Mouse (Mus musculus): ENCODE measurements at regions not wholly inside any gene's neighbourhood (a gene's known extent, or its start where the extent isn't known, plus 50 kb on each side); places are given as distances from the start of the nearest gene placed in this dataset.

DNA sequence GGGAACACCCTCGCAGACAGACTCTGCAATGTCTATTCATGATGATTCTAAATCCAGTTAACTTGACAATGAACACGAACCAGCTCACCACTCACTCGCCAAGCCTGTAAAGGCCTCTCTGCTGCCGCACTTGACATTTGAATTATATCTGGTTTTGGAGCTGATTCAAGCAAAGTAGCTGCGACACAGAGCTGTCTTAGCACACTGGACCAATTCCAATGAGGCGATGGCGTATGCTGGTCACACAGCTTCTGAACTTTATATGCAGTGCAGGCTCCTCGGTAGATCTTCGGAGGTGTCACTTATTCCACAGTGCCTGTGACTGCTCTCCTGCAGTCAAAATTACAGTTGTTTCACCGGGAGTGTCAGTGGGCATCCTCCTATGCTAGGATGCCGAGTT lies 115.4 kb downstream of the Hhipl2 start:
- no peak for DNase-seq (ENCODE audit: low spot score)
- Histone ChIP-seq H3K9ac (ENCODE audit: low read depth, low read length) (no peak overlapping the region), H3K9me3 (ENCODE audit: control insufficient read depth, low read length) (no peaks in the 10 kb centered on the region), H3K27me3 (replicated peaks; ENCODE audit: control insufficient read depth, insufficient read depth, low read length) (no peaks in the 10 kb centered on the region), H3K36me3 (ENCODE audit: control insufficient read depth, insufficient read depth, low read length) (no peaks in the 10 kb centered on the region), H3K4me1 (replicated peaks; ENCODE audit: control insufficient read depth, insufficient read depth, low read length) (no peaks in the 10 kb centered on the region), H3K4me2 (no peak overlapping the region), H3K27ac (ENCODE audit: low read depth, low read length) (no peak overlapping the region), H3K4me3 (ENCODE audit: low read depth, low read length) (no peak overlapping the region)
- ATAC-seq (replicated peaks; ENCODE audit: low FRiP score), result no peak
- WGBS, result 85% methylated on average over 11 of the region's 11 CpGs

DNA sequence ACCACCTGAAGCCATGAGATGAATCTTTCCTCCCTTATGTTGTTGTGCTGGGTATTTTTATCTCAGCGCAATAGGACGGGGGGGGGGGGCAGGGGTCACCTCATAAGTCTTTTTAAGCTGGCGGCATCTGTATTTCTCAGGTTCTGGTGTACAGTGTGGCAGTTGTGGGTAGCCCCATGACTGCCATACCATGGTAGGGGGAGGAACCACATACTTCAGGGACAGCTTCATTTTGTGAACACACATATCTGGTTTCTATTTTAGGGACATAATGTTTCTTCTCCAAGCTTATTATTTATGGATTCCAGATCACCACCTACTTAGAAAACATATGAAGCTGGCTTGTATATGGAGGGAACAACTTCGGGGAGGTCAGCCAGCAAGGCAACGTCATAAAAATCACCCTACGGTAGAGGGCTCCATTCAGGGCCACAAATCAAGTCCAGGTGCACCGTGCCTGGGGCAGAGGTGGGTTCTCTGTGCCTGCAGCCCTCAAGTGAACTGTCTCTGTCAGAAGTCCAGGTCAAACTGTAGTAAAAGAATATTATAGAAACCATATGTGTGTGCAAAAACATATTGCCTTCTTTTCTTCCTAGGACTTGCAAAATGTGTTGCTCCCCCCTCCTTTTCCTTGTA lies 130.9 kb downstream of the Hhipl2 start:
- H3K4me3 ChIP-seq (ENCODE audit: low read depth, low read length), result no peak overlapping the region
- H3K9me3 ChIP-seq (ENCODE audit: control insufficient read depth, low read length), result no peaks in the 10 kb centered on the region
- DNase-seq (ENCODE audit: low spot score), result no peak
- no peak overlapping the region for H3K4me2 ChIP-seq
- H3K27me3 ChIP-seq (replicated peaks; ENCODE audit: control insufficient read depth, insufficient read depth, low read length), result no peaks in the 10 kb centered on the region
- H3K4me1 ChIP-seq (replicated peaks; ENCODE audit: control insufficient read depth, insufficient read depth, low read length), result no peaks in the 10 kb centered on the region
- no peak for ATAC-seq (replicated peaks; ENCODE audit: low FRiP score)
- H3K36me3 ChIP-seq (ENCODE audit: control insufficient read depth, insufficient read depth, low read length), result no peaks in the 10 kb centered on the region
- no peak overlapping the region for H3K27ac ChIP-seq (ENCODE audit: low read depth, low read length)
- H3K9ac ChIP-seq (ENCODE audit: low read depth, low read length), result no peak overlapping the region
- WGBS, result 80% methylated on average over 7 of the region's 7 CpGs

DNA sequence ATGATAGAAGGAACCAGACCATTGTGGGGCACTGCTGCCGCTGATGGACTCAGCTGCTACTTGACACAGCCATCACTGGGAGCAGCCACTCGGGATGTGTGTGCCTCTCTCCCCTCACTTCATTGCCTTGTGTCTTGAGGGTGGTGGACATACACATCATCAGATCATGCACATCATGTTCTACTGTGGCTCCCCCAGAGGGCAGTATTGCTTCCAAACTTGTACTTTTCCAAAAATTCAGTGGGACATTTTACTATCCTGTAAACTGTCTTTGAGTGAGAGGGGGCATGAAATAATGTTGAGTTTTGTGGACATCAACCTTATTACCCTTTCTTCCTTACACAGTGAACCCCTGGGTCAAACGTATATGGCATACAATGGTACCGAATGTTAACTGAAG lies 134.6 kb downstream of the Hhipl2 start:
- Histone ChIP-seq H3K9me3 (ENCODE audit: control insufficient read depth, low read length) (no peaks in the 10 kb centered on the region), H3K27ac (ENCODE audit: low read depth, low read length) (no peak overlapping the region), H3K4me1 (replicated peaks; ENCODE audit: control insufficient read depth, insufficient read depth, low read length) (no peaks in the 10 kb centered on the region), H3K9ac (ENCODE audit: low read depth, low read length) (no peak overlapping the region), H3K27me3 (replicated peaks; ENCODE audit: control insufficient read depth, insufficient read depth, low read length) (no peaks in the 10 kb centered on the region), H3K36me3 (ENCODE audit: control insufficient read depth, insufficient read depth, low read length) (no peaks in the 10 kb centered on the region), H3K4me2 (no peak overlapping the region), H3K4me3 (ENCODE audit: low read depth, low read length) (no peak overlapping the region)
- DNase-seq (ENCODE audit: low spot score) (no peak), ATAC-seq (replicated peaks; ENCODE audit: low FRiP score) (no peak)
- WGBS, result 88% methylated on average over 4 of the region's 4 CpGs

DNA sequence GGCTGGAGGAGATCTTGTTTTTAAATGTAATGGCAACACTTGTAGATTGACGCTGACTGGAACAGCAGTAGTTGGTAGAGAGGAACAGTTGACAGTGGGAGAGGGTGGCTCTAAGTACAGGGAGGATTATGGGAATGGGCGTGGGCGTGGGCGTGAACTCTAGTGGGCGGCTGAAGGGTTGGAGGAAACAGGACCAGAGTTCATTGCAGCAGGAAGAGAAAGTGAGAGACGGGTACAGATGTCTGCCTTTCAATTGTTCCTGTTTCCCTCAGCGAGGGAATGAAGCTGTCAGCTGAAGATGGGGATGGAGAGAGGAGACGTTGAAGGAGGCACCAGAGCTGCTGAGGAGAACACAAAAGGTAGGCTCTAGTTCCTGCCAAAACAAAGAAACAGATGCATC lies 135.2 kb downstream of the Hhipl2 start:
- Histone ChIP-seq H3K27ac (ENCODE audit: low read depth, low read length) (no peak overlapping the region), H3K4me3 (ENCODE audit: low read depth, low read length) (no peak overlapping the region), H3K4me1 (replicated peaks; ENCODE audit: control insufficient read depth, insufficient read depth, low read length) (no peaks in the 10 kb centered on the region), H3K4me2 (no peak overlapping the region), H3K27me3 (replicated peaks; ENCODE audit: control insufficient read depth, insufficient read depth, low read length) (no peaks in the 10 kb centered on the region), H3K9ac (ENCODE audit: low read depth, low read length) (no peak overlapping the region), H3K36me3 (ENCODE audit: control insufficient read depth, insufficient read depth, low read length) (no peaks in the 10 kb centered on the region), H3K9me3 (ENCODE audit: control insufficient read depth, low read length) (no peaks in the 10 kb centered on the region)
- ATAC-seq (replicated peaks; ENCODE audit: low FRiP score), result no peak
- DNase-seq (ENCODE audit: low spot score), result no peak
- WGBS, result 76% methylated on average over 8 of the region's 8 CpGs

DNA sequence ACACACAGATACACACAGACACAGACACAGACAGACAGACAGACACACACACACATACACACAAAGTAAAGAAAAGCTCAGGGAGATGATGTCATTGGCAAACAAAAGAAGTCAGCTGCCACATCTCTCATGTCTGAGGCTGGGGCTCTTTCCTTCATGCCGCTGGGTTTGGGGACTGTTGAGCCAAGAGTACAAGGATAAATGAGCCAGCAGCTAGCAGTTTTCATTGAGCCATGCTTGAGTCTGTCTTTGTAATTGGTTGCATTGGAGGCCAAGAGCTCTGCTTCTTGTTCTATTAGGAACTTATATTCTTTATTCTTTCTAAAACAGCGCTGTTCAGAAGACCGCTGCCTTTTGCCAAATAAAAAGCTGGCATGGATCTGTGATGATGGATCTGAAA lies 144.8 kb downstream of the Hhipl2 start:
- H3K36me3 ChIP-seq (ENCODE audit: control insufficient read depth, insufficient read depth, low read length), result no peaks in the 10 kb centered on the region
- H3K9ac ChIP-seq (ENCODE audit: low read depth, low read length), result no peak overlapping the region
- H3K4me1 ChIP-seq (replicated peaks; ENCODE audit: control insufficient read depth, insufficient read depth, low read length), result no peaks in the 10 kb centered on the region
- DNase-seq (ENCODE audit: low spot score) (no peak), ATAC-seq (replicated peaks; ENCODE audit: low FRiP score) (no peak)
- no peak overlapping the region for H3K4me3 ChIP-seq (ENCODE audit: low read depth, low read length)
- 92% methylated on average over 3 of the region's 3 CpGs for WGBS
- H3K27ac ChIP-seq (ENCODE audit: low read depth, low read length), result no peak overlapping the region
- no peaks in the 10 kb centered on the region for H3K9me3 ChIP-seq (ENCODE audit: control insufficient read depth, low read length)
- H3K4me2 ChIP-seq, result no peak overlapping the region
- no peaks in the 10 kb centered on the region for H3K27me3 ChIP-seq (replicated peaks; ENCODE audit: control insufficient read depth, insufficient read depth, low read length)

DNA sequence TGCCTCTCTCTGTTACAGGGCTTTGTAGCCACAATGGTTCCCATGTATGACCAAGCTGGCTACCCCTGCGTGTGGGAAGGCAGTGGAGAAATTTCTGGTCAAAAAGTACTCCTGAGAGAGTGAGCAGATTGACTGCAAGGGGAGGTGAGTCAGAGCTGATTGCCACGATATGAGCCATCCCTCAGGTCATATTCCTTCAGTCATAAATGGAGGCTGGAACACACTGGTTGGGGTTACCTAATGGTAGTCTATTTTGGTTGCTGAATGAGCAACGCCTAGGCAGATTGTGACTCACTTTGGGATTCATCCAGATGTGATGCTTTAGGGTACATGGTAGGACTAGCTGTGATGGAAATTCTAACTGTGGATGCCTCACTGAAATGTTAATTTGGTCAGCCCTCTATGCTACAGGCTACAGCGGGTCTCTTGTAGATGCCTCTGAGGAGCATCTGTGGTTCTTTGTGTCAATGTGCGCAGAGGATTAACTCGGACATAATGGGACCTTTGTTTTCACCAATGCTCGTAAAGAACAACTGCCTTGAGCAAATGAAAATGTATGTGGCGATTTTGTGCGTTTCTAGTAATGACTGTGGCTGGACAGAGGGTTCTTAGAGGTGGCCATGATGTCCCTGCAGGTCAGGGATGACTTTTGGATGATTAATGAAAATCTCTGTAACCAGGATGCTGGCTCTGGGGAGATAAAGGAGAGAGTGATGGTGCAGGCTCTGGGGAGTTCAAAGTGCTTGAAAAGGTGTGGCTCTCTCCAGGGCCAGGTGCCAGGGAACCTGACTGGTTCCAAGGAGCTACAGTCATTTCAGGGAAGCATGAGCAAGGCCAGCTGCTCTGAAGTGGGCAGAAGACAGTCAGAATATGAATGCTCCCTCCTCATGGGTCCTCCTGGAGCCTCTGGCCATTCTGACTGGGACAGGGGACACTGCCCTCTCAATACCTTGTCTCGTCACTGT lies 155.9 kb downstream of the Hhipl2 start:
- H3K27ac ChIP-seq (ENCODE audit: low read depth, low read length), result no peak overlapping the region
- ATAC-seq (replicated peaks; ENCODE audit: low FRiP score), result no peak
- no peak for DNase-seq (ENCODE audit: low spot score)
- no peaks in the 10 kb centered on the region for H3K27me3 ChIP-seq (replicated peaks; ENCODE audit: control insufficient read depth, insufficient read depth, low read length)
- no peaks in the 10 kb centered on the region for H3K4me1 ChIP-seq (replicated peaks; ENCODE audit: control insufficient read depth, insufficient read depth, low read length)
- no peak overlapping the region for H3K4me2 ChIP-seq
- no peak overlapping the region for H3K4me3 ChIP-seq (ENCODE audit: low read depth, low read length)
- H3K9me3 ChIP-seq (ENCODE audit: control insufficient read depth, low read length), result no peaks in the 10 kb centered on the region
- no peaks in the 10 kb centered on the region for H3K36me3 ChIP-seq (ENCODE audit: control insufficient read depth, insufficient read depth, low read length)
- WGBS, result 72% methylated on average over 10 of the region's 10 CpGs
- H3K9ac ChIP-seq (ENCODE audit: low read depth, low read length), result no peak overlapping the region

GRCm38 (mm10) chr1:183584861-183585260 lies 166.8 kb downstream of the Hhipl2 start:
- no peaks in the 10 kb centered on the region for H3K27me3 ChIP-seq (replicated peaks; ENCODE audit: control insufficient read depth, insufficient read depth, low read length)
- ATAC-seq (replicated peaks; ENCODE audit: low FRiP score) (no peak), DNase-seq (ENCODE audit: low spot score) (no peak)
- H3K27ac ChIP-seq (ENCODE audit: low read depth, low read length), result no peak overlapping the region
- 69% methylated on average over 6 of the region's 6 CpGs for WGBS
- no peak overlapping the region for H3K4me3 ChIP-seq (ENCODE audit: low read depth, low read length)
- H3K9ac ChIP-seq (ENCODE audit: low read depth, low read length), result no peak overlapping the region
- H3K9me3 ChIP-seq (ENCODE audit: control insufficient read depth, low read length), result no peaks in the 10 kb centered on the region
- H3K36me3 ChIP-seq (ENCODE audit: control insufficient read depth, insufficient read depth, low read length), result no peaks in the 10 kb centered on the region
- H3K4me1 ChIP-seq (replicated peaks; ENCODE audit: control insufficient read depth, insufficient read depth, low read length), result no peaks in the 10 kb centered on the region
- H3K4me2 ChIP-seq, result no peak overlapping the region

GRCm38 (mm10) chr1:183586406-183586805 lies 168.4 kb downstream of the Hhipl2 start:
- Histone ChIP-seq H3K9ac (ENCODE audit: low read depth, low read length) (no peak overlapping the region), H3K4me1 (replicated peaks; ENCODE audit: control insufficient read depth, insufficient read depth, low read length) (no peaks in the 10 kb centered on the region), H3K4me3 (ENCODE audit: low read depth, low read length) (no peak overlapping the region), H3K27me3 (replicated peaks; ENCODE audit: control insufficient read depth, insufficient read depth, low read length) (no peaks in the 10 kb centered on the region), H3K4me2 (no peak overlapping the region), H3K27ac (ENCODE audit: low read depth, low read length) (no peak overlapping the region), H3K9me3 (ENCODE audit: control insufficient read depth, low read length) (no peaks in the 10 kb centered on the region), H3K36me3 (ENCODE audit: control insufficient read depth, insufficient read depth, low read length) (no peaks in the 10 kb centered on the region)
- WGBS, result 73% methylated on average over 4 of the region's 4 CpGs
- DNase-seq (ENCODE audit: low spot score) (no peak), ATAC-seq (replicated peaks; ENCODE audit: low FRiP score) (no peak)

DNA sequence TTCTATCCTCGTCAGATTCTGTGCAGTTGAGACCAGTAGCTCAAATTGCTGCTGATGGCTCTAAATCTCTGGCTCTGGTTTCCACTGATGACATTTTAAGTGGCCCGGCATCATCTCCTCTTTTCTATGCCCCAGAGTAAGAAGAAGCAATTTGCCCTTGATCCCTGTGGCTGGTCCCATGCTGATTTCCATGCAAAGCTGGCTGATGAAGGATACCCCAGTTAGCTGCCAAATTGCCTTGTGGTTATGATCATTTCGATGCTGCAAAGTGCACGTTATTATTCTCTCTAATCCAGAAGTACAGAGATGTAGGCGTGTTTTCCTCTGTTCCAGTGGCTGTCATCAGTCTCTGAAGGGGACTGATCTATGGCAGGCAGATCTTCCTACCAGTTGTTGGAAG lies 177.3 kb downstream of the Hhipl2 start:
- no peaks in the 10 kb centered on the region for H3K27me3 ChIP-seq (replicated peaks; ENCODE audit: control insufficient read depth, insufficient read depth, low read length)
- H3K36me3 ChIP-seq (ENCODE audit: control insufficient read depth, insufficient read depth, low read length), result no peaks in the 10 kb centered on the region
- no peaks in the 10 kb centered on the region for H3K4me1 ChIP-seq (replicated peaks; ENCODE audit: control insufficient read depth, insufficient read depth, low read length)
- no peak overlapping the region for H3K9ac ChIP-seq (ENCODE audit: low read depth, low read length)
- 71% methylated on average over 5 of the region's 5 CpGs for WGBS
- no peak overlapping the region for H3K27ac ChIP-seq (ENCODE audit: low read depth, low read length)
- no peak overlapping the region for H3K4me2 ChIP-seq
- H3K4me3 ChIP-seq (ENCODE audit: low read depth, low read length), result no peak overlapping the region
- DNase-seq (ENCODE audit: low spot score) (no peak), ATAC-seq (replicated peaks; ENCODE audit: low FRiP score) (no peak)
- H3K9me3 ChIP-seq (ENCODE audit: control insufficient read depth, low read length), result no peaks in the 10 kb centered on the region

Data from liver, embryonic 11.5 days (tissue).